Mouse (Mus musculus): ENCODE results near the gene Npas1. TPM values are rescaled to one million over a fixed set of nuclear protein-coding genes. Genes with fewer than 3 reads are reported as not detected.

Npas1 gene
- polyA plus RNA-seq (2015; fragmentation: Nextera tagmentation; extraction: Ambion mirVana): 0.25 and 0.38 TPM in 2 replicates

DNA sequence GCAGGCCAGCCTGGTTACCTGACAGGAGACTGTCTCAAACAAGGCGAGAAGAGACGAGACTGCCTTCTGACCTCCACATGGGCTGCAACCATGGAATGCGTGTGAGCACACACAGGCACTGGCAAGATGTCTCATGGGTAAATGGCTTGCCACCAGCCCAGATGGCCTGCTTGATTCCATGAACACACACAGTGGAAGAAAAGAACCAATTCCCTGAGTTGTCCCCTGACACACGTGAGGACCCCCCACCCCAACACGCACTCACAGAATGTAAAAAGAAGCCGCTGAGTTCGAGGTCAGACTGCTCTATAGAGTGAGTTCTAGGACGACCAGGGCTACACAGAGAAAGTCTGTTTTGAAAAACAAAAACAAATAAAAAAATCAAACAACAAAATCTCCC lies at the start of gene Npas1:
Gene Npas1, minus strand, starts transcription at position 101 of the 400 bp plus-strand sequence.
- no peak within 1 kb of the TSS for H3K9ac ChIP-seq
- no peaks in the 10 kb centered on the region for H3K36me3 ChIP-seq
- peak within 1 kb of the TSS; percentile 74 for H3K4me2 ChIP-seq (replicated peaks)
- no peaks in the 10 kb centered on the region; the same call in 1 of the 2 replicates for H3K9me3 ChIP-seq
- H3K4me3 ChIP-seq (replicated peaks): peak within 1 kb of the TSS; percentile 36
- H3K4me1 ChIP-seq (replicated peaks): peaks cover 20% of the 10 kb centered on the region
- 90% methylated on average over 8 of the region's 8 CpGs for WGBS
- H3K27ac ChIP-seq: no peak within 1 kb of the TSS
- H3K27me3 ChIP-seq (replicated peaks): peaks cover 48% of the 10 kb centered on the region
- ATAC-seq: no peak

DNA sequence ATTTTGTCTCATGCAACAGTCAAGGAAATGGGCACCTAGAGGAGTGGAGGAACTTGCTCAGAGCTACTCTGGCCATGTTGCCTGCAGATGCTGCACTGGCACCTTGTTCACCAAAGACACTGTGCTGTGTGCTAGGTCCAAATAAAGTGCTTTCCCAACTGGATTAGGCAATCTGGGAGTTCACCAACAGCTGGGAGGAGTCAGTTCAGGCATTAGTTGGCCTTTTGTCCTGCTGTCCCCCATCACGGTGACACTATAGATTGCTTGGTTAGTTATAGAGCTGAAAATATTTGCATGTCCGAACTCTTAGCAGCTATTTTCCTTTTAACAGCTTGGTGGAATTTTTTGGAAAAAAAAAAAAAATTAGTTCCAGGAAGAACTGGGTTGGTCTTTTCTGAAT lies 48.5 kb upstream of the Npas1 start:
- no peaks in the 10 kb centered on the region for H3K4me1 ChIP-seq (replicated peaks)
- ATAC-seq: no peak
- H3K27me3 ChIP-seq (replicated peaks): no peaks in the 10 kb centered on the region
- H3K9me3 ChIP-seq: no peaks in the 10 kb centered on the region
- 82% methylated on average over 2 of the region's 2 CpGs for WGBS
- no peaks in the 10 kb centered on the region for H3K36me3 ChIP-seq
- H3K9ac ChIP-seq: no peak overlapping the region
- H3K4me2 ChIP-seq (replicated peaks): no peak overlapping the region
- no peak overlapping the region for H3K4me3 ChIP-seq (replicated peaks)
- H3K27ac ChIP-seq: no peak overlapping the region

DNA sequence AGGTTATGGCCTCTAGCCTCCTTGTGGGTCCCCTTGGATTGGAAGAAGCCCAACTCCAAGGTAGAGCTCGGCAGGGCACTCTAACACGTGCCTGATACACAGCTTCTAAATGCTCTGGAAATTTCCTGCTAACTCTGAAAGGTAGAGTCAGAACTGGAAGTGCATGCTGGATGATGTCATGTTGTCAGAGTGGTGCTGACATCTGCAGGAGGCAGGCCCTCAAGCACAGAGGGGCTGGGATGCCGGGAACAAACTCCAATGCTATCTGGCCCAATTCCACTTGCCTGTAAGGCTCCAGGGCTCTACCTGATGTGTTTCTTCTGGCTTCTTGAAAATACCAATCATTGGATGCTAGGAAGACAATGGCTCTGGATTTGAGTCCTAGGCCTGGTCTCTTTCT lies 47.9 kb upstream of the Npas1 start:
- H3K4me3 ChIP-seq (replicated peaks): no peak overlapping the region
- H3K27me3 ChIP-seq (replicated peaks): no peaks in the 10 kb centered on the region
- ATAC-seq: no peak
- no peaks in the 10 kb centered on the region for H3K9me3 ChIP-seq
- no peaks in the 10 kb centered on the region for H3K4me1 ChIP-seq (replicated peaks)
- H3K27ac ChIP-seq: no peak overlapping the region
- WGBS: 83% methylated on average over 3 of the region's 3 CpGs
- no peak overlapping the region for H3K9ac ChIP-seq
- H3K36me3 ChIP-seq: no peaks in the 10 kb centered on the region
- H3K4me2 ChIP-seq (replicated peaks): no peak overlapping the region

DNA sequence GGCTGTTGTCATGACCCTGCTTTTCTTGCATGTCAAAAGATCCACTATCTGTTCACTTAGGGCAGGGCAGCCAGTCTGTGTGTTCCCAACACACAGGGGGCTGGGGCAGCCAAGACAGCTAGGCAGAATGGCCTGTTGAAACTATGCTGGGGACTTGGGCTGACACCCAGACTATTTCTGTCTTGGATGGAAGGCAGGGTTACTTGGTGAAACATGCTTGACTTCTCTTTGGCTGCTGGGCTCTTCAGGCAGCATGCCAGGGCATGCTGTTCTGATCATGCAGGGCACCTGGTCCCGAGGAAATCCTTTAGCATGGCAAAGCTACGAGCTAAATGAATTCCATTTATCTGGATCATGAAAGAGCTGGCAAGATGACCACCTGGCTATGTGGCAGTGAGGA lies 46.8 kb upstream of the Npas1 start:
- Histone ChIP-seq H3K36me3 (no peaks in the 10 kb centered on the region), H3K4me2 (replicated peaks) (no peak overlapping the region), H3K4me1 (replicated peaks) (no peaks in the 10 kb centered on the region), H3K9me3 (no peaks in the 10 kb centered on the region), H3K4me3 (replicated peaks) (no peak overlapping the region), H3K27ac (no peak overlapping the region), H3K27me3 (replicated peaks) (no peaks in the 10 kb centered on the region), H3K9ac (no peak overlapping the region)
- WGBS: 93% methylated on average over 2 of the region's 2 CpGs
- ATAC-seq: no peak

DNA sequence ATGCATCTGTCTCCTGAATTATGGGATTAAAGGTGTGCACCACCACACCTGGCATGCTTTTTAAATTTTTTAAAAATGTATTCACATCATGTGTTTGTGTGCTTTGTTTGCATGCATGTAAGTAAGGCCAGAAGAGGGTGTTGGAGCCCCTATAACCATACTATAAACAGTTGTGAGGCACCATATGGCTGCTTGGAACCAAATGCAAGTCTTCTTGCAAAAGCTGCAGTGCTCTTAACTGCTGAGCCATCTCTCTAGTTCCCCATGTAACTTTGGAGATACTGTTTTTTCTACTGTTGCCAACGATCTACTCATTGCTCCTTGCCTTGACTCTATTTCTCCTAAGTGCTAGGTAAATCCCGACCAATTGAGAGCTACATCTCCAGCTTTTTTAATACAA lies 41.8 kb upstream of the Npas1 start:
- ATAC-seq: no peak

DNA sequence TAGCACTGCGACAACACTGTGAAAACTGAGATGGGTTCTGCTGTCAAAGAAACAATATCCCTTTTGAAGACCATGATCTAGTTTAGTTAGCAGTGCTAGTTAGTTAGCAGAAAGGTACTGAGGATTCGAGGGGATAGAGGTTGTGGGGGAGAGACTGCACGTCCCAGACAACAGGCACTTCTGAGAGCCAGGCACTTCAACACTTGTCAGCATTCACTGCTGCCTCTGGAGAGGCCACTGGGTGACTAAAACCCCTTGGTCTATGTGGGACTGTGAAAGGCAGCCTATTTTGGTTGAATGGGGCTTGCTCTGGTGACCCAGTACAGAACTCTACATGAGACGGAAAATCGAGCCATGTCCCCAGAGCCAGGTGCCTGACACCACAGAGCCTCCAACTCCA lies 39.7 kb upstream of the Npas1 start:
- Histone ChIP-seq H3K4me3 (replicated peaks) (no peak overlapping the region), H3K9ac (no peak overlapping the region), H3K27me3 (replicated peaks) (no peaks in the 10 kb centered on the region), H3K9me3 (no peaks in the 10 kb centered on the region), H3K36me3 (no peaks in the 10 kb centered on the region), H3K27ac (no peak overlapping the region), H3K4me2 (replicated peaks) (no peak overlapping the region), H3K4me1 (replicated peaks) (no peaks in the 10 kb centered on the region)
- WGBS: 95% methylated on average over 5 of the region's 5 CpGs
- no peak for ATAC-seq

More for the DNA sequence above, 41.8 kb upstream of the Npas1 start:
- Histone ChIP-seq H3K4me3 (replicated peaks) (no peak overlapping the region), H3K27ac (no peak overlapping the region), H3K9me3 (no peaks in the 10 kb centered on the region), H3K4me1 (replicated peaks) (no peaks in the 10 kb centered on the region), H3K36me3 (no peaks in the 10 kb centered on the region), H3K9ac (no peak overlapping the region), H3K27me3 (replicated peaks) (no peaks in the 10 kb centered on the region), H3K4me2 (replicated peaks) (no peak overlapping the region)
- WGBS: 89% methylated on average over 2 of the region's 2 CpGs

DNA sequence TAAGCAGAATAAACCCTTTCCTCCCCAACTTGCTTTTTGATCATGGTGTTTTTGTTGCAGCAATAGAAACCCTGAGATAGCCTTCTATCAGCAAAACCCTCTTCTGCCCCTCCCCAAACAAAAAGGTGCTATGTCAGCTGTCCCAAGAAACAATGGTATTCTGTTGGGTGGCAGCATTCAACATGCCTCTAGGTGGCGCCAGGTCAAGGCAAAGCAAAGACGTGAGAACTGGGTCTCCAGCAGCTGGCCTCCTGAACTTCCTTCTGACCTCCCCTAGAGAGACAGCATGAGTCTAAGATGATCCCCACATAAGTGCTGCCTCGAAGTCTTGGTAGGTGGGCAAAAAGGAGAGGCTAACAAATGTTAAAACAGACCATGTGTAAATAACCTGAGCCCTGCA lies 29.8 kb upstream of the Npas1 start:
- no peak for ATAC-seq
- H3K4me2 ChIP-seq (replicated peaks): no peak overlapping the region
- H3K27ac ChIP-seq: no peak overlapping the region
- H3K9ac ChIP-seq: no peak overlapping the region
- H3K36me3 ChIP-seq: peaks cover 19% of the 10 kb centered on the region
- H3K9me3 ChIP-seq: no peaks in the 10 kb centered on the region
- no peaks in the 10 kb centered on the region for H3K4me1 ChIP-seq (replicated peaks)
- H3K4me3 ChIP-seq (replicated peaks): no peak overlapping the region
- 13% methylated on average over 3 of the region's 3 CpGs for WGBS
- no peaks in the 10 kb centered on the region for H3K27me3 ChIP-seq (replicated peaks)

DNA sequence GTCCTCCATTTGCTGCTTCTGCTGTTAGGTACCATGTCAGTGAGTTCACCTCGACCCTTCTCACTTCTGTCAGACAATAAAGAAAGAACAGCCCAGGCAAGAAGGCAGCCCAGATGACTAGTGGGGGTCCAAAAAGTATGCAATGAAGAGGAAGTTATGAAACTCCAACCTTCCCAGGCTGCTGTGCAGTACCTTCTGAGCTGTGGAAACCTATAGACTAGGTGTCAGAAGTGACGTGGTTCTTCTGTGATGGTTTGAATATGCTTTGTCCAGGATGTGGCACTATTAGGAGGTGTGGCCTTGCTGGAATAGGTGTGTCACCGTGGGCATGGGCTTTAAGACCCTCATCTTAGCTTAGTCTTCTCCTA lies 27.7 kb upstream of the Npas1 start:
- Histone ChIP-seq H3K9ac (no peak overlapping the region), H3K36me3 (peaks cover 15% of the 10 kb centered on the region), H3K9me3 (no peaks in the 10 kb centered on the region), H3K4me1 (replicated peaks) (no peaks in the 10 kb centered on the region), H3K4me3 (replicated peaks) (no peak overlapping the region), H3K4me2 (replicated peaks) (no peak overlapping the region), H3K27ac (no peak overlapping the region), H3K27me3 (replicated peaks) (no peaks in the 10 kb centered on the region)
- 91% methylated on average over 3 of the region's 3 CpGs for WGBS
- ATAC-seq: no peak

DNA sequence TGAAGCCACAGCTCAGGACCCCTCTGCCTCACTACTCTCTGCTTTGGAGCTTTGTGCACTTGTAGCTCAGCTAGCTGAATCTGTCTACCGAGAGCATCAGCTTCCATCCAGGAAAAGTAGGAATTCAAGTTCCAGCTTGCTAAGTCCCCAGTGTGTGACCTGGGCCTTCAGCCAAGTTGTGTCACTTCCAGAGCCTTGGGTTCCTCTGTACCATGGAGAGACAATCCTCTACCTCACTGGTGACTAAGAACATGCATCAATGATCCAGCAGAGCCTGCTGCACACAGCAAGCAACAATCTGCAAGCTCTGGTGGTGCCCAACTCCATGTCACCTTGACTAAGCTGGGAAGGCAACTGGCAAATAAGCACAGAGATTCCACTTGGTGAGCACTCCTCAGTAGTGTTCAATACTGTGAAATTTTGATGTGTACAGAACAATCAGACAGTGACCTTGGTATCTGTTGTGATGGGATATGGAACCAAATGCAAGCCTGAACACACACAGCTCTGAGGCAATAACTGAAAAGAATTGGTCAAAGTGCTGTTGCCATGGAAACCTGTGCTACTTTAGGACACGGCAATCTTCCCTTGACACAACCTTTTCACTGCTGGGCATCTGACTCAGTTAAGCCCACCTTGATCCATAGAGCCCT lies 27.2 kb upstream of the Npas1 start:
- no peaks in the 10 kb centered on the region for H3K9me3 ChIP-seq
- 69% methylated on average over 2 of the region's 2 CpGs for whole genome bisulfite sequencing
- H3K9ac ChIP-seq: no peak overlapping the region
- no peak overlapping the region for H3K4me3 ChIP-seq (replicated peaks)
- H3K27ac ChIP-seq: no peak overlapping the region
- no peaks in the 10 kb centered on the region for H3K27me3 ChIP-seq (replicated peaks)
- H3K4me2 ChIP-seq (replicated peaks): no peak overlapping the region
- H3K4me1 ChIP-seq (replicated peaks): no peaks in the 10 kb centered on the region
- peaks cover 15% of the 10 kb centered on the region for H3K36me3 ChIP-seq
- ATAC-seq: peak; percentile 17; the same call in 1 of the 2 replicates

DNA sequence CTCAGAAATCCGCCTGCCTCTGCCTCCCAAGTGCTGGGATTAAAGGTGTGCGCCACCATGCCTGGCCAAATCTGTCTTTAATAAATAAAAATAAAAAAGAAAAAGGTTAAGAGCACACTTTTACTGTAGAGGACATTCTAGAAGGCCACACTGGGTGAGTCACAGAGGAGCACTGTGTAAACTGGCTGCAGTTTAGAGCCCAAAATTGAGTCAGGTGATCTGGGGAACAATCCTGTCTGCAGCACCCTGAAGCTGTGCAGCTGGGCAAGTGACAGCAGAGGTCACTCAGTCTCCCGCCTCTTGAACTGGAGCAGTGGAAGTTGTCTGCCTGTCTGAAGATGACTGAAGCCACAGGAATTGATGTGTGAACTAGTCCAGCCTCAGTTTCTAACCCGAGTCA lies 24.0 kb upstream of the Npas1 start:
- no peaks in the 10 kb centered on the region for H3K27me3 ChIP-seq (replicated peaks)
- H3K27ac ChIP-seq: no peak overlapping the region
- H3K4me3 ChIP-seq (replicated peaks): no peak overlapping the region
- H3K9me3 ChIP-seq: no peaks in the 10 kb centered on the region
- no peak overlapping the region for H3K9ac ChIP-seq
- H3K36me3 ChIP-seq: peaks cover 27% of the 10 kb centered on the region
- WGBS: 88% methylated on average over 4 of the region's 4 CpGs
- ATAC-seq: no peak
- no peak overlapping the region for H3K4me2 ChIP-seq (replicated peaks)
- no peaks in the 10 kb centered on the region for H3K4me1 ChIP-seq (replicated peaks)

DNA sequence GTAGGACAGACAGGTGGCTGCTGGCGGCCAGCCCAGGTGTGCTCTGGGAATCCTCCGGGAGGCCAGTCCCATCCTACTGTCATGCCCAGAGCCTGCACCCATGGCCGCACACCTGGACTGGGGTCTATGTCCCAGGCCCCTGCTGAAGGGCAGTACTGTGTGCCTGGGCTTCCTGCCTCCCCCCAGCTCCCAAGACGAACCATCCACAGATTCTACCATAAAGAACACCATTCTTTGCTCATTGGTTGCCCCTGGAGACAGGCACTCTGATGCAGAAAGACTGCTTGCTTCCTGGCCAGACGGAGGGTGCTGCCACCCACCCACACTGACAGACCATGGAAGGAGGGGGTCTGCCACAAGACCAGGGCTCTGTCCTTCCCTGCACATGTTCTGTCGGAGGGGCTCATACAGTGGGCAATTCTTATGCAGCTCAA lies 22.2 kb upstream of the Npas1 start:
- H3K36me3 ChIP-seq: peaks cover 25% of the 10 kb centered on the region
- no peaks in the 10 kb centered on the region for H3K9me3 ChIP-seq
- H3K4me1 ChIP-seq (replicated peaks): no peaks in the 10 kb centered on the region
- no peak overlapping the region for H3K27ac ChIP-seq
- H3K4me3 ChIP-seq (replicated peaks): no peak overlapping the region
- WGBS: 87% methylated on average over 6 of the region's 6 CpGs
- ATAC-seq: no peak
- H3K27me3 ChIP-seq (replicated peaks): no peaks in the 10 kb centered on the region
- no peak overlapping the region for H3K4me2 ChIP-seq (replicated peaks)
- no peak overlapping the region for H3K9ac ChIP-seq

DNA sequence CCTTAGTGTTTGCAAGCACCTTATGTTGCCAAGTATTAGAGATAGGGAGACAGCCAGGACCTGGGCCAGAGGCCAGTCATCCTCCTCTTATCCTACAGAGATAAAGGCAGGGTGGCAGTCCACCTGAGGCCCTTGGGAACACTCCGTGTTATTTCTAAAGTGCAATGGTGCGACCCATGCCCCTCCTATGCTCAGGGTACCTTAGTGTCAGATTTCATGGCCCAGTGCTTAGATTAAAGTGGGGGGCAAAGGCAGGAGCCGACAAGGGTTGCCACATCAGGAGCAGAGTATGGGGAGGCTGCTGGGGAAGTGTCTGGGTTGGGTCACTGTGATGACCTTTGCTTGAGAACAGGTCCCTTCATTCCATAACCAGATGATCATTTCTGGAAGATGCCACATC lies 18.7 kb upstream of the Npas1 start:
- Histone ChIP-seq H3K9me3 (no peaks in the 10 kb centered on the region), H3K9ac (no peak overlapping the region), H3K4me2 (replicated peaks) (no peak overlapping the region), H3K27me3 (replicated peaks) (no peaks in the 10 kb centered on the region), H3K4me3 (replicated peaks) (no peak overlapping the region), H3K36me3 (peaks cover 18% of the 10 kb centered on the region; the same call in 1 of the 2 replicates), H3K27ac (no peak overlapping the region), H3K4me1 (replicated peaks) (no peaks in the 10 kb centered on the region)
- WGBS: 82% methylated on average over 3 of the region's 3 CpGs
- no peak for ATAC-seq

DNA sequence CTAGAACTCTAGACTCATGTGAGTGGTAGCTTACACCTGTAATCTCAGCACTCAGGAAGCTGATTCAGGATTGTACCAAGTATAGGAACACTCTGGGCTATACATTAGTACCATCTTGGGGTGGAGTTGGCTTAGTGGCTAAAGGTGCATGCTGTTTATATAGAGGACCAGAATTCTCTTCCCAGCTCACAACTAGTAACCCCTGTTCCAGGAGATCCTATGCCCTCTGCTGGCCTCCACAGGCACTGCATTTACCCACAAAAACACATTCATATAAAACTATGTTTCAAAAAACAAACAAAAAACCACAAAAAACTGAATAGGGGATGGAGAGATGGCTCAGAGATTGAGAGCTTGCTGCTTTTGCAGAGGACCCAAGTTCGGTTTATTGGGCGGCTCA lies 15.8 kb upstream of the Npas1 start:
- H3K36me3 ChIP-seq: peaks cover 17% of the 10 kb centered on the region; the same call in 1 of the 2 replicates
- H3K4me1 ChIP-seq (replicated peaks): no peaks in the 10 kb centered on the region
- H3K4me2 ChIP-seq (replicated peaks): no peak overlapping the region
- no peaks in the 10 kb centered on the region for H3K9me3 ChIP-seq
- H3K27ac ChIP-seq: no peak overlapping the region
- WGBS: 38% methylated on average over 2 of the region's 2 CpGs
- no peaks in the 10 kb centered on the region for H3K27me3 ChIP-seq (replicated peaks)
- ATAC-seq: no peak
- no peak overlapping the region for H3K9ac ChIP-seq
- no peak overlapping the region for H3K4me3 ChIP-seq (replicated peaks)

All from intestine, embryonic 15.5 days (tissue).